In the genomic region with DNA sequence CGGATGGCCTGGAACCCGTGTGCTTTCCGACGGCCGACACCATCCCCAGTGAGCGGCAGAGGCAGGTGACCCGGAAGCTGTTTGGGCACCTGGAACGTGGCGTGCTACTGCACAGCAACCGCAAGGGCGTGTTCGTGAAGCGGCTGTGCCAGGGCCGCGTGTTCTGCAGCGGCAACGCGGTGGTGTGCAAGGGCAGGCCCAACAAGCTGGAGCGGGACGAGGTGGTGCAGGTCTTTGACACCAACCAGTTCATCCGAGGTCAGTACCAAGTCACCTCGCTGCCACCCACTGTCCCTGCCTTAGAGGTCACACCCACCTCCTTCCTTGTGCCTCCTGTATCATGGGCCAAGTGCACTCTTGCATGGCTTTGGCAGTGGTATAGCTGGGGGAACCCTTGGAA, we compare ENCODE assay signal across 26 mouse cellular contexts. TPM values are rescaled to one million over a fixed set of nuclear protein-coding genes. Genes with fewer than 3 reads are reported as not detected.
A peak's percentile ranks its signal among the peaks of the same experiment; 100 is the strongest.
DNase-seq lines count a peak whose midpoint lies in the region; ATAC-seq lines count a peak whose summit lies in the region.
"Had no signal": no experiment of that assay in that cellular context is flagged by ENCODE, and none has a peak within 500 bp of the region (broad histone marks: within the 10 kb centered on the region; RNA-seq: fewer than 3 reads in every experiment).

No protein-coding gene starts in this region.

- ATAC-seq in forebrain, embryonic 16.5 days: no peak
- ATAC-seq in megakaryocyte, adult 5-6 weeks (ENCODE audit: poor library complexity, severe bottlenecking): no peak
- ATAC-seq: activated CD4-positive, CD25-positive, alpha-beta regulatory T cell, adult 4 months; forebrain, embryonic 13.5 days; forebrain, postnatal 0 days; hindbrain, postnatal 0 days; inflammation-experienced regulatory T-cells, adult 6 months had no signal

- H3K4me1 ChIP-seq in forebrain, embryonic 10.5 days: peaks cover 47% of the 10 kb centered on the region
- H3K4me1 ChIP-seq in forebrain, embryonic 16.5 days (replicated peaks; ENCODE audit: control insufficient read depth, insufficient read depth, low read length): no peaks in the 10 kb centered on the region
- H3K4me1 ChIP-seq in megakaryocyte, embryonic 14.5 days: peaks cover 56% of the 10 kb centered on the region

- no peaks in the 10 kb centered on the region for H3K36me3 ChIP-seq in forebrain, embryonic 10.5 days (replicated peaks)
- H3K36me3 ChIP-seq in forebrain, embryonic 16.5 days (ENCODE audit: control insufficient read depth, insufficient read depth): no peaks in the 10 kb centered on the region
- H3K36me3 ChIP-seq in megakaryocyte, embryonic 14.5 days (replicated peaks; ENCODE audit: low read length): peaks cover 34% of the 10 kb centered on the region
- H3K36me3 ChIP-seq: embryonic facial prominence, embryonic 10.5 days; embryonic facial prominence, embryonic 13.5 days; G1E; hindbrain, embryonic 13.5 days had no signal

- no peaks in the 10 kb centered on the region for H3K9me3 ChIP-seq in forebrain, embryonic 10.5 days
- no peaks in the 10 kb centered on the region for H3K9me3 ChIP-seq in forebrain, embryonic 16.5 days (ENCODE audit: control insufficient read depth, low read length)
- 0 out of 2 replicates have a peak, but pooled peaks cover 5% of the 10 kb centered on the region for H3K9me3 ChIP-seq in megakaryocyte, embryonic 14.5 days
- H3K9me3 ChIP-seq: embryonic facial prominence, embryonic 10.5 days; embryonic facial prominence, embryonic 13.5 days; forebrain, embryonic 13.5 days; hindbrain, embryonic 13.5 days had no signal

- H3K27ac ChIP-seq in forebrain, embryonic 10.5 days: 0 out of 2 replicates have a peak overlapping the region, but pooled peaks have one; percentile 8
- H3K27ac ChIP-seq in forebrain, embryonic 16.5 days (ENCODE audit: low read length): no peak overlapping the region
- H3K27ac ChIP-seq: embryonic facial prominence, embryonic 13.5 days; forebrain, embryonic 13.5 days; hindbrain, embryonic 13.5 days; hindbrain, postnatal 0 days had no signal

- 92% methylated on average over 22 of the region's 22 CpGs for WGBS in forebrain, embryonic 10.5 days
- WGBS in forebrain, embryonic 16.5 days: 94% methylated on average over 22 of the region's 22 CpGs

- H3K4me3 ChIP-seq in forebrain, embryonic 10.5 days: no peak overlapping the region
- H3K4me3 ChIP-seq in forebrain, embryonic 16.5 days (replicated peaks; ENCODE audit: low read length): no peak overlapping the region
- peak overlapping the region; percentile 42 for H3K4me3 ChIP-seq in megakaryocyte, embryonic 14.5 days (replicated peaks)
- H3K4me3 ChIP-seq: embryonic facial prominence, embryonic 10.5 days; embryonic facial prominence, embryonic 13.5 days; erythroblast, embryonic 14.5 days; forebrain, embryonic 13.5 days; hindbrain, embryonic 13.5 days had no signal

- peaks cover 36% of the 10 kb centered on the region for H3K27me3 ChIP-seq in forebrain, embryonic 10.5 days (ENCODE audit: poor library complexity, severe bottlenecking)
- H3K27me3 ChIP-seq in forebrain, embryonic 16.5 days (replicated peaks; ENCODE audit: control insufficient read depth, insufficient read depth, low read length): no peaks in the 10 kb centered on the region
- peaks cover 8% of the 10 kb centered on the region for H3K27me3 ChIP-seq in megakaryocyte, embryonic 14.5 days (replicated peaks)
- H3K27me3 ChIP-seq: embryonic facial prominence, embryonic 13.5 days; forebrain, embryonic 13.5 days had no signal

- no peak overlapping the region for H3K4me2 ChIP-seq in forebrain, embryonic 16.5 days (ENCODE audit: low read length)
- H3K4me2 ChIP-seq: embryonic facial prominence, embryonic 13.5 days; forebrain, embryonic 13.5 days; heart, embryonic 11.5 days; hindbrain, embryonic 13.5 days had no signal

- H3K9ac ChIP-seq in forebrain, embryonic 16.5 days (replicated peaks; ENCODE audit: low read depth, low read length): no peak overlapping the region
- H3K9ac ChIP-seq: embryonic facial prominence, embryonic 13.5 days; forebrain, embryonic 13.5 days; forebrain, postnatal 0 days; hindbrain, embryonic 13.5 days had no signal

- DNase-seq in forebrain, embryonic 10.5 days (ENCODE audit: extremely low spot score, low spot score): no peak
- peak; percentile 51 for DNase-seq in kidney, adult 11 months
- no peak for DNase-seq in kidney, adult 18-20 months
- no peak for DNase-seq in MN1 (ENCODE audit: low spot score)
- DNase-seq: adrenal gland, adult 8-10 months; adrenal gland, postnatal 25 days; cerebellum, adult 11-12 months; cerebellum, adult 8-10 months; cerebellum, postnatal 36 days; embryo, embryonic 11 days; forebrain, postnatal 0 days; gastrocnemius, postnatal 10 days; gastrocnemius, postnatal 36 days had no signal

RNA-seq across cellular contexts. Expression of a gene that starts 17.3 kb away (rescaled TPM):
- 4.5 and 5.0 TPM in 2 replicates for polyA plus RNA-seq in forebrain, embryonic 10.5 days (2016; fragmentation: Nextera tagmentation; extraction: Ambion mirVana)
- polyA plus RNA-seq in forebrain, embryonic 16.5 days (2015; fragmentation: Nextera tagmentation; extraction: Ambion mirVana): 3.6 and 4.2 TPM in 2 replicates
- polyA plus RNA-seq in megakaryocyte, embryonic 14.5 days (2012; ENCODE audit: insufficient read depth, low replicate concordance): 14.6 and 50.7 TPM in 2 replicates
- 167 and 175 TPM in 2 replicates for total RNA-seq in megakaryocyte, adult 5-6 weeks (2015)
- 282 and 289 TPM in 2 replicates for total RNA-seq in megakaryocyte, adult 5-6 weeks (2017)
